Mouse (Mus musculus) megakaryocyte, embryonic 14.5 days (primary cell): ENCODE data around the gene Klhdc8a. TPM values are rescaled to one million over a fixed set of nuclear protein-coding genes. Genes with fewer than 3 reads are reported as not detected.

Experiments
- H3K27me3 ChIP-seq: replicated peaks from 2 replicates; pipeline ENCODE3; 2012; ENCODE audit warnings: inconsistent platforms
- H3K36me3 ChIP-seq: replicated peaks from 2 replicates; pipeline ENCODE3; 2012; ENCODE audit warnings: low read length, inconsistent platforms, mixed read lengths
- H3K4me1 ChIP-seq: 2 replicates; pipeline ENCODE4 v1.6.1; 2012; ENCODE audit warnings: inconsistent platforms
- H3K4me3 ChIP-seq: replicated peaks from 2 replicates; pipeline ENCODE3; 2012; ENCODE audit warnings: moderate library complexity, mild to moderate bottlenecking, inconsistent platforms
- H3K9me3 ChIP-seq: 2 replicates; pipeline ENCODE4 v1.6.1; 2012; ENCODE audit warnings: inconsistent platforms
- FLI1 ChIP-seq: IDR thresholded peaks from 2 replicates; pipeline ENCODE4 v1.6.1; 2012; ENCODE audit warnings: low read length, inconsistent platforms, mixed read lengths
- GATA1 ChIP-seq: IDR thresholded peaks from 3 replicates; pipeline ENCODE4 v1.6.1; 2012; ENCODE audit warnings: mixed read lengths, low read length, inconsistent platforms, borderline replicate concordance
- polyA plus RNA-seq: library from polyadenylated mRNA; stranded (reverse); fragments of >175 nt; gene quantifications from 2 replicates; pipeline ENCODE4 v1.2.3, GENCODE M21; 2012; ENCODE audit warnings: low replicate concordance; ENCODE audit not compliant: insufficient read depth

The Klhdc8a gene
- not detected in 2 replicates for polyA plus RNA-seq

DNA sequence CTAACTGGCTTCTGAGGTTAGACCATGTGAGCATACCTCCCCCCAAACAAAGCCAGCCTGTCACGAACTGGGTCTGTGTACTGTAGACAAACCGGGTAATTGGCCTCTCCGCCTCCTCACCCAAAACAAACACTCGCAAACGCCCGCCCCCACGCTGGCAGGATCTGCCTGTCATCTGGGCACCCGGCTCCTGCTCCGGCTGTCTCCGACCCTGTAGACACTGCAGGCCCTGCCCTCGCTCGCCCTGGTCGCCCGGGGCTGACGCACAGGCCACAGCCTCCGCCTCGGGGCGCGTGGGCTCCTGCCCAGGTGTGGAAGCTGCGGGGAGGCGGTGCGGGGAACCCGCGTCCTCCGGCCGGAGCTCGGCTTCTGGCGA lies at the start of gene Klhdc8a:
Gene Klhdc8a (plus strand): TSS at position 202 of the 376 bp plus-strand sequence.
- TF ChIP-seq FLI1 (no peak), GATA1 (no peak)
- Histone ChIP-seq H3K9me3 (no peaks in the 10 kb centered on the region), H3K4me1 (peaks cover 21% of the 10 kb centered on the region), H3K36me3 (no peaks in the 10 kb centered on the region), H3K4me3 (peak within 1 kb of the TSS; percentile 84), H3K27me3 (peaks cover 97% of the 10 kb centered on the region)

- H3K36me3 ChIP-seq: no peaks in the 10 kb centered on the region
- peaks cover 30% of the 10 kb centered on the region for H3K27me3 ChIP-seq
- no peak overlapping the region for H3K4me3 ChIP-seq
- no peak for TF ChIP-seq GATA1
- TF ChIP-seq FLI1: no peak
- H3K9me3 ChIP-seq: no peaks in the 10 kb centered on the region
- peaks cover 15% of the 10 kb centered on the region for H3K4me1 ChIP-seq
Measured at GRCm38 (mm10) chr1:132254467-132254866, 44.0 kb upstream of the Klhdc8a start.

DNA sequence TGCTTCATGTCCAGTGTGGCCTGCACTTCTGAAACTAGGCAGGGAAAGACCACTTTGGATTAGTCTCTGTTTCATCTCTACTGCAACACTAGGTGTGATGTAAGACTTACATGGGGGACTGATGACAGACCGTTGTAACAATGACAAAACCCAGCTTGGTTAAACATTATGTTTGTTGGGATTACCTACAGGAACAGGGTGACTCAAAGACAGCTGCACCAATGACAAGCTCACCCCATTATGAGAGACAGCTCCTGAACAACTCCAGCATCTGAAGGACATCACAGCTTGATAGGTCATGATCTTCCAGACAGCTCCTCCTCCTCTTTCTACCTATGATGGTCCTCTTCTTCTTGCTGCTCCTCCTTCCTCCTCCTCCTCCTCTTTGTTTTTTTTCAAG lies 38.1 kb upstream of the Klhdc8a start:
- H3K27me3 ChIP-seq: peaks cover 55% of the 10 kb centered on the region
- H3K4me1 ChIP-seq: peaks cover 22% of the 10 kb centered on the region
- no peak overlapping the region for H3K4me3 ChIP-seq
- H3K36me3 ChIP-seq: no peaks in the 10 kb centered on the region
- TF ChIP-seq GATA1 (no peak), FLI1 (no peak)
- no peaks in the 10 kb centered on the region for H3K9me3 ChIP-seq

DNA sequence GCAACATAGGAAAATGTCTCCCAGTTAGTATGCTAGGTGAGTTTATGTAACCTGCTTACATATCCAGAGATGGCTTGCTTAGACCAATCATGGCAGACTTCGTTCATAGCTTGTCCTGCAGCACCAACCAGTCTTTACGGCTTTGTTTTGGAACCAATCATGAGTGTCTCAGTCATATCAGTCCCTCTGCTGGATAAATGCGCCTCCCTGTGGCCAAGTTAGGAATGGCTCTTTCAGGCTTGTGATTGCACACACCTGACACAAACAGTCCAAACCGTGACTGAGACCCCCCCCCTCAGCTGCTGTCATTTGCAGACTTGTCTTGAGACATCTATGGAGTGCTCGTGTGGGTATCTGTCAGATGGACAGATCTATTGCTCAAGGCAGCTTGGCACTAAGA lies 37.4 kb upstream of the Klhdc8a start:
- no peaks in the 10 kb centered on the region for H3K9me3 ChIP-seq

GRCm38 (mm10) chr1:132263618-132264017 lies 34.8 kb upstream of the Klhdc8a start:
- H3K9me3 ChIP-seq: no peaks in the 10 kb centered on the region
- TF ChIP-seq GATA1: no peak
- TF ChIP-seq FLI1: no peak
- H3K27me3 ChIP-seq: peaks cover 37% of the 10 kb centered on the region
- no peaks in the 10 kb centered on the region for H3K36me3 ChIP-seq
- peaks cover 39% of the 10 kb centered on the region for H3K4me1 ChIP-seq
- H3K4me3 ChIP-seq: no peak overlapping the region

More for the DNA sequence above, 37.4 kb upstream of the Klhdc8a start:
- H3K27me3 ChIP-seq: peaks cover 51% of the 10 kb centered on the region
- no peak overlapping the region for H3K4me3 ChIP-seq
- no peak for TF ChIP-seq FLI1
- no peak for TF ChIP-seq GATA1
- H3K4me1 ChIP-seq: peaks cover 25% of the 10 kb centered on the region
- no peaks in the 10 kb centered on the region for H3K36me3 ChIP-seq

DNA sequence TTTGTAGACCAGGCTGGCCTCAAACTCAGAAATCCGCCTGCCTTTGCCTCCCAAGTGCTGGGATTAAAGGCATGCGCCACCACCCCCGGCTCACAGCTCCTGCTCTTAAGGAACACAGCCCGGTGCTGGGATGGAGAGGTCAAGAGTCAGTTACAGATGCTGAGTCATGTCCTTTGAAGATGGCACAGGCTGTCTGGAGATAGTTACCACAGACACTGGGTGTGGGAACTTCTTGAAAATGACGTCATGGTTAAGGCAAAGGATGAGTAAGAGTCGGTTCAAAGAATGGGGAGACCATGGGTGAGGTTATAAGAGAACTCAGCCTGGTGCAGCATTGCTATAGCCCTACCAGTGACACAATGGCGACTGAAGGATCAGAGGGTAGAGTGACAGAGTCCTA lies 33.8 kb upstream of the Klhdc8a start:
- Histone ChIP-seq H3K36me3 (no peaks in the 10 kb centered on the region), H3K4me3 (no peak overlapping the region), H3K9me3 (no peaks in the 10 kb centered on the region), H3K27me3 (peaks cover 40% of the 10 kb centered on the region), H3K4me1 (peaks cover 44% of the 10 kb centered on the region)
- TF ChIP-seq GATA1: no peak
- no peak for TF ChIP-seq FLI1

- no peaks in the 10 kb centered on the region for H3K36me3 ChIP-seq
- H3K4me3 ChIP-seq: peak overlapping the region; percentile 21
- H3K9me3 ChIP-seq: no peaks in the 10 kb centered on the region
- H3K27me3 ChIP-seq: peaks cover 36% of the 10 kb centered on the region
- TF ChIP-seq GATA1: no peak
- TF ChIP-seq FLI1: no peak
- H3K4me1 ChIP-seq: peaks cover 44% of the 10 kb centered on the region
Measured at GRCm38 (mm10) chr1:132265211-132265859, 33.1 kb upstream of the Klhdc8a start.

GRCm38 (mm10) chr1:132265936-132266335 lies 32.5 kb upstream of the Klhdc8a start:
- TF ChIP-seq FLI1: no peak
- no peak for TF ChIP-seq GATA1
- H3K9me3 ChIP-seq: no peaks in the 10 kb centered on the region
- peaks cover 44% of the 10 kb centered on the region for H3K4me1 ChIP-seq
- H3K36me3 ChIP-seq: no peaks in the 10 kb centered on the region
- H3K4me3 ChIP-seq: no peak overlapping the region
- peaks cover 34% of the 10 kb centered on the region for H3K27me3 ChIP-seq

- Histone ChIP-seq H3K4me3 (no peak overlapping the region), H3K9me3 (no peaks in the 10 kb centered on the region), H3K4me1 (peaks cover 51% of the 10 kb centered on the region), H3K27me3 (peaks cover 32% of the 10 kb centered on the region), H3K36me3 (no peaks in the 10 kb centered on the region)
- TF ChIP-seq GATA1: no peak
- TF ChIP-seq FLI1: no peak
Measured at GRCm38 (mm10) chr1:132266791-132267557, 31.5 kb upstream of the Klhdc8a start.

GRCm38 (mm10) chr1:132267959-132268358 lies 30.5 kb upstream of the Klhdc8a start:
- Histone ChIP-seq H3K4me3 (no peak overlapping the region), H3K27me3 (peaks cover 34% of the 10 kb centered on the region), H3K9me3 (no peaks in the 10 kb centered on the region), H3K4me1 (peaks cover 57% of the 10 kb centered on the region), H3K36me3 (no peaks in the 10 kb centered on the region)
- no peak for TF ChIP-seq GATA1
- TF ChIP-seq FLI1: no peak
